ENCODE assay signal across 10 mouse cellular contexts in the genomic region with DNA sequence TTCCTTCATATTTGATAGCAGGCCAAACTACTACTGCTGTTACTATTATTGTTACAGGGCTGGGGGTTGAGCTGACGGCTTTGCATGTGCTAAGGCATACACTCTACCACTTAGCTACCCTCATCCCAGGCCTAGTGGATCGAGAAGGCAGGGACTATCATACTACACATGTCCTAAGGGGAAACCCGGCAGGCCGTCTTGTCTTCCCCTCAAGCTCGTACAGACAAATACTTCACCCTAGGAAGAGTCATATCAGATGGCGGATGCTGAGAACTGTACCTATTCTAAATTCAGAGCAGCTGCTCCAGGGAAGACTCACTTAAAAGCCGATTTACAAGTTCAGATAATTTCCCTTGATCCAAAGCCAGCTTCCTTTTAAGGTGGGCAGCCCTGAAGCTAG. TPM values are rescaled to one million over a fixed set of nuclear protein-coding genes. Genes with fewer than 3 reads are reported as not detected.
DNase-seq lines count a peak whose midpoint lies in the region; ATAC-seq lines count a peak whose summit lies in the region.
"Had no signal": no experiment of that assay in that cellular context is flagged by ENCODE, and none has a peak within 500 bp of the region (broad histone marks: within the 10 kb centered on the region; RNA-seq: fewer than 3 reads in every experiment).

No protein-coding gene starts in this region.

- H3K27ac ChIP-seq in heart, embryonic 14.5 days (replicated peaks in 1 of 2; ENCODE audit: control insufficient read depth in 1 of 2, insufficient read depth in 1 of 2, low read depth in 2 of 2, low read length in 2 of 2): peak overlapping the region in 1 of 2 experiments; percentile 51; a peak in 2 of 4 replicates
- peak overlapping the region; percentile 77 for H3K27ac ChIP-seq in forebrain, embryonic 12.5 days
- peak overlapping the region; percentile 52; the same call in 1 of the 2 replicates for H3K27ac ChIP-seq in limb, embryonic 13.5 days
- H3K27ac ChIP-seq: liver, embryonic 14.5 days had no signal

- no peak for ATAC-seq in heart, embryonic 14.5 days (ENCODE audit: insufficient number of reproducible peaks, insufficient read depth, low FRiP score, low read depth)
- ATAC-seq in forebrain, embryonic 12.5 days (ENCODE audit: low FRiP score): no peak
- no peak for ATAC-seq in limb, embryonic 13.5 days (ENCODE audit: low FRiP score, low read depth)
- ATAC-seq in cerebellum, adult (ENCODE audit: insufficient number of reproducible peaks, low FRiP score, low TSS enrichment): no peak

- no peak for DNase-seq in heart, postnatal 14 days
- peak; percentile 39 for DNase-seq in brain, adult 2 months (ENCODE audit: low read depth, low spot score)
- no peak for DNase-seq in urinary bladder, adult 18-20 months (ENCODE audit: low spot score in 2 of 2)
- no peak for DNase-seq in urinary bladder, adult 2 months (ENCODE audit: low spot score)

- WGBS in heart, embryonic 14.5 days: 36% methylated on average over 7 of the region's 7 CpGs
- 71% methylated on average over 7 of the region's 7 CpGs for WGBS in forebrain, embryonic 12.5 days
- WGBS in limb, embryonic 13.5 days: 46% methylated on average over 7 of the region's 7 CpGs

- H3K9me3 ChIP-seq in heart, embryonic 14.5 days (ENCODE audit: control insufficient read depth, low read length): 0 out of 2 replicates have a peak, but pooled peaks cover 3% of the 10 kb centered on the region
- no peaks in the 10 kb centered on the region for H3K9me3 ChIP-seq in forebrain, embryonic 12.5 days
- H3K9me3 ChIP-seq in limb, embryonic 13.5 days: no peaks in the 10 kb centered on the region

- H3K9ac ChIP-seq in heart, embryonic 14.5 days (ENCODE audit: low read length): no peak overlapping the region; the same call in 1 of the 2 replicates
- 0 out of 2 replicates have a peak overlapping the region, but pooled peaks have one; percentile 14 for H3K9ac ChIP-seq in forebrain, embryonic 12.5 days
- H3K9ac ChIP-seq in limb, embryonic 13.5 days: 0 out of 2 replicates have a peak overlapping the region, but pooled peaks have one; percentile 13
- H3K9ac ChIP-seq: liver, embryonic 14.5 days had no signal

- H3K4me1 ChIP-seq in heart, embryonic 14.5 days (ENCODE audit: control insufficient read depth in 2 of 2, insufficient read depth in 2 of 2, low read length in 2 of 2): peaks cover 13 to 21% of the 10 kb centered on the region in 2 experiments
- H3K4me1 ChIP-seq in forebrain, embryonic 12.5 days: peaks cover 28% of the 10 kb centered on the region
- H3K4me1 ChIP-seq in limb, embryonic 13.5 days: peaks cover 35% of the 10 kb centered on the region

- intact Hi-C loops in heart, postnatal 14 days (cut with DNase I): no loop called here

- H3K4me2 ChIP-seq in heart, embryonic 14.5 days (ENCODE audit: low read length): peak overlapping the region; percentile 40
- H3K4me2 ChIP-seq in forebrain, embryonic 12.5 days: peak overlapping the region; percentile 37
- H3K4me2 ChIP-seq in limb, embryonic 13.5 days (replicated peaks): peak overlapping the region; percentile 50

- H3K27me3 ChIP-seq in heart, embryonic 14.5 days (ENCODE audit: control insufficient read depth, insufficient read depth, low read length): no peaks in the 10 kb centered on the region
- H3K27me3 ChIP-seq in forebrain, embryonic 12.5 days: no peaks in the 10 kb centered on the region
- peaks cover 15% of the 10 kb centered on the region; the same call in 1 of the 2 replicates for H3K27me3 ChIP-seq in limb, embryonic 13.5 days
- H3K27me3 ChIP-seq: Patski had no signal

- H3K4me3 ChIP-seq in heart, embryonic 14.5 days (ENCODE audit: control insufficient read depth in 1 of 2, insufficient read depth in 1 of 2, low read depth in 1 of 2, low read length in 2 of 2): no peak overlapping the region
- no peak overlapping the region for H3K4me3 ChIP-seq in forebrain, embryonic 12.5 days (replicated peaks)
- no peak overlapping the region for H3K4me3 ChIP-seq in limb, embryonic 13.5 days

- no peaks in the 10 kb centered on the region for H3K36me3 ChIP-seq in heart, embryonic 14.5 days (ENCODE audit: control insufficient read depth, insufficient read depth, low read length)
- no peaks in the 10 kb centered on the region for H3K36me3 ChIP-seq in forebrain, embryonic 12.5 days (replicated peaks)
- no peaks in the 10 kb centered on the region for H3K36me3 ChIP-seq in limb, embryonic 13.5 days

RNA-seq across cellular contexts. Expression of gene Atxn1, which starts 40.8 kb away (rescaled TPM):
- polyA plus RNA-seq in heart, embryonic 14.5 days (2014; fragmentation: Nextera tagmentation; extraction: Ambion mirVana): 6.8 and 7.4 TPM in 2 replicates
- total RNA-seq in heart, postnatal 14 days (2021): 10 to 100 TPM; 43.3 to 46.1 TPM
- 3.7 and 4.0 TPM in 2 replicates for polyA plus RNA-seq in forebrain, embryonic 12.5 days (2016; fragmentation: Nextera tagmentation; extraction: Ambion mirVana)
- 6.0 and 6.8 TPM in 2 replicates for polyA plus RNA-seq in limb, embryonic 13.5 days (2015; fragmentation: Nextera tagmentation; extraction: Ambion mirVana)
- polyA plus RNA-seq in urinary bladder, adult 2 months (2012; rRNA removed): 12.4 and 17.5 TPM in 2 replicates
